Mouse (Mus musculus): Measurements from ENCODE around the gene Doc2b.

DNA sequence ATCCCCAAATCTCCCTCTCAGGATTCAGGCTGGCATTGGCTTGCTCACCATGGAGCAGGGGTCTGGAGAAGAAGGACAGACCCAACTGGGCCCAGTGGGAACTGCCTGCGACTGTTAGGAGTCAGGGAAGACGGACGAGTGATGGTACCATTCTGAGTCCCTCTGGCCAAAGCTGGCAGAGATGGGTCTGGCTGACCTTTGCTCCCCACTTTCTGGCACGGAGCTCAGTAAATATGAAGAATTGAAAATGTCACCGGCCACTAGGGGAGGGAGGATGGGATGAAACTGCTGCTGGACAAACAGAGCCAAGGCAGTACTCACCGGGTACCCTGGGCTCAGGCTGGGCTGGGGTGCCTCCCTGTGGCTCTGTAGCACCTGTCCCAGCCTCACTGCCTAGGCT lies 37.2 kb upstream of the Doc2b start:
- TF ChIP-seq EP300 (IDR thresholded peaks at IDR 0.05; ENCODE audit: low read length) (no peak), KAT2A (IDR thresholded peaks at IDR 0.05; ENCODE audit: insufficient replicate concordance, low read length) (no peak), SIN3A (IDR thresholded peaks at IDR 0.05; ENCODE audit: low read length) (no peak), HCFC1 (IDR thresholded peaks at IDR 0.05; ENCODE audit: low read depth, low read length) (no peak), CTCF (conservative IDR thresholded peaks at IDR 0.05 in 1 of 2, IDR thresholded peaks at IDR 0.05 in 1 of 2; ENCODE audit: low read depth in 2 of 2, low read length in 2 of 2) (no peak), ZMIZ1 (IDR thresholded peaks at IDR 0.05; ENCODE audit: low read depth, low read length) (no peak), POLR2A (IDR thresholded peaks at IDR 0.05; ENCODE audit: low read depth, low read length) (no peak), TCF12 (IDR thresholded peaks at IDR 0.05; ENCODE audit: low read depth, low read length) (no peak), RCOR1 (conservative IDR thresholded peaks at IDR 0.05; ENCODE audit: low read depth, low read length) (no peak), MAX (IDR thresholded peaks at IDR 0.05; ENCODE audit: low read length) (no peak), ZC3H11A (IDR thresholded peaks at IDR 0.05; ENCODE audit: low read depth, low read length) (no peak), MYC (IDR thresholded peaks at IDR 0.05; ENCODE audit: low read depth, low read length) (no peak), JUND (conservative IDR thresholded peaks at IDR 0.05; ENCODE audit: low read depth, low read length) (no peak)
